Mouse (Mus musculus) hindbrain, embryonic 10.5 days (tissue): Measurements from ENCODE around the gene Gm5157. TPM values are rescaled to one million over a fixed set of nuclear protein-coding genes. Genes with fewer than 3 reads are reported as not detected.
"Not testable (repeated sequence)": the region's sequence is repeated elsewhere in the genome, so short reads cannot be mapped to it uniquely, and the experiment has no call there.

ENCODE experiments used
- DNase-seq: peaks from one replicate; pipeline ENCODE4 v3.0.0-alpha.2; 2017; ENCODE audit warnings: low spot score
- H3K27ac ChIP-seq: fragments of 300-500 bp; sonication (generic); 2 replicates; pipeline ENCODE4 v1.5.1; 2016; ENCODE audit warnings: mild to moderate bottlenecking, moderate library complexity
- H3K27me3 ChIP-seq: fragments of 300-500 bp; sonication (generic); 2 replicates; pipeline ENCODE4 v1.6.1; 2016; ENCODE audit warnings: mild to moderate bottlenecking; ENCODE audit not compliant: poor library complexity, insufficient read depth, severe bottlenecking
- H3K36me3 ChIP-seq: fragments of 300-500 bp; sonication (generic); 2 replicates; pipeline ENCODE4 v1.6.1; 2016; ENCODE audit warnings: mild to moderate bottlenecking, moderate library complexity
- H3K4me1 ChIP-seq: fragments of 300-500 bp; sonication (generic); replicated peaks from 2 replicates; pipeline ENCODE4 v1.6.1; 2016; ENCODE audit warnings: mild to moderate bottlenecking
- H3K4me3 ChIP-seq: fragments of 300-500 bp; sonication (generic); 2 replicates; pipeline ENCODE4 v1.5.1; 2016; ENCODE audit warnings: mild to moderate bottlenecking, moderate library complexity
- H3K9me3 ChIP-seq: fragments of 300-500 bp; sonication (generic); 2 replicates; pipeline ENCODE4 v1.6.1; 2016; ENCODE audit warnings: mild to moderate bottlenecking, moderate library complexity
- WGBS: fragments of 180-500 bp; shearing (Covaris S2); methylation state at CpG from one replicate; pipeline ENCODE4 v1.1.7; 2016; 5-methylcytosine and 5-hydroxymethylcytosine counted together
- polyA plus RNA-seq: library from polyadenylated mRNA; unstranded; fragments of >200 nt; fragmentation: Nextera tagmentation; extraction: Ambion mirVana; gene quantifications from 2 replicates; pipeline ENCODE4 v1.2.1, GENCODE M21; 2016

The Gm5157 gene
- not detected in 2 replicates for polyA plus RNA-seq

- H3K4me3 ChIP-seq, H3K4me1 ChIP-seq, H3K27ac ChIP-seq, H3K36me3 ChIP-seq, H3K27me3 ChIP-seq, H3K9me3 ChIP-seq, DNase-seq: not testable (repeated sequence)
- 39% methylated on average over 1 of the region's 2 CpGs for WGBS
Measured at GRCm38 (mm10) chr7:21190323-21190722, at the start of gene Gm5157. TSS of gene Gm5157 (minus strand) at chr7:21190423.

GRCm38 (mm10) chr7:21161885-21162284 is 28.3 kb downstream of the Gm5157 start, which contains the start of gene Vmn1r123:
TSS of gene Vmn1r123 (plus strand) at chr7:21162185.
- not testable (repeated sequence) for H3K4me3 ChIP-seq, H3K27ac ChIP-seq, H3K4me1 ChIP-seq, H3K36me3 ChIP-seq, DNase-seq, H3K27me3 ChIP-seq, H3K9me3 ChIP-seq
- 50% methylated on average over 1 of the region's 3 CpGs for WGBS

Other genes starting within 250 kb of the Gm5157 start
- gene Vmn1r119, start 178.0 kb downstream of the Gm5157 start, polyA plus RNA-seq = not detected in 2 replicates
- gene Vmn1r120, start 136.6 kb downstream of the Gm5157 start, polyA plus RNA-seq = not detected in 2 replicates
- gene Vmn1r121, start 91.9 kb downstream of the Gm5157 start, polyA plus RNA-seq = not detected in 2 replicates
- not detected in 2 replicates for gene Vmn1r122, start 56.3 kb downstream of the Gm5157 start, polyA plus RNA-seq
- not detected in 2 replicates for gene Vmn1r123, start 28.2 kb downstream of the Gm5157 start, polyA plus RNA-seq
- not detected in 2 replicates for gene Vmn1r124, start 70.2 kb upstream of the Gm5157 start, polyA plus RNA-seq
- not detected in 2 replicates for gene Vmn1r125, start 81.8 kb upstream of the Gm5157 start, polyA plus RNA-seq
- not detected in 2 replicates for gene Vmn1r126, start 111.0 kb upstream of the Gm5157 start, polyA plus RNA-seq
- gene Vmn1r127, start 129.4 kb upstream of the Gm5157 start, polyA plus RNA-seq = not detected in 2 replicates
- not detected in 2 replicates for gene Vmn1r128, start 158.9 kb upstream of the Gm5157 start, polyA plus RNA-seq
- not detected in 2 replicates for gene Vmn1r129, start 170.9 kb upstream of the Gm5157 start, polyA plus RNA-seq
- gene Gm6882, start 242.3 kb upstream of the Gm5157 start, polyA plus RNA-seq = not detected in 2 replicates